In genomic region chr17:50795445-50796095, GRCm38 (mm10) we compare ENCODE assay signal across 8 mouse cellular contexts.
DNase-seq lines count a peak whose midpoint lies in the region; ATAC-seq lines count a peak whose summit lies in the region.

No protein-coding gene starts in this region.

- no peaks in the 10 kb centered on the region for H3K36me3 ChIP-seq in forebrain, embryonic 12.5 days (replicated peaks)
- H3K36me3 ChIP-seq in lung, embryonic 16.5 days (ENCODE audit: control insufficient read depth, insufficient read depth, low read length), result no peaks in the 10 kb centered on the region

- H3K27ac ChIP-seq in forebrain, embryonic 12.5 days, result no peak overlapping the region
- H3K27ac ChIP-seq in lung, embryonic 16.5 days (ENCODE audit: low read length), result no peak overlapping the region

- no peaks in the 10 kb centered on the region for H3K4me1 ChIP-seq in forebrain, embryonic 12.5 days
- H3K4me1 ChIP-seq in lung, embryonic 16.5 days (replicated peaks; ENCODE audit: control insufficient read depth, insufficient read depth, low read length), result no peaks in the 10 kb centered on the region

- no peaks in the 10 kb centered on the region for H3K9me3 ChIP-seq in forebrain, embryonic 12.5 days
- H3K9me3 ChIP-seq in lung, embryonic 16.5 days (ENCODE audit: control insufficient read depth, low read length), result no peaks in the 10 kb centered on the region

- H3K4me3 ChIP-seq in forebrain, embryonic 12.5 days (replicated peaks), result no peak overlapping the region
- no peak overlapping the region for H3K4me3 ChIP-seq in lung, embryonic 16.5 days (ENCODE audit: low read length)

- no peak overlapping the region for H3K9ac ChIP-seq in forebrain, embryonic 12.5 days
- no peak overlapping the region for H3K9ac ChIP-seq in lung, embryonic 16.5 days (ENCODE audit: low read length)

- H3K4me2 ChIP-seq in forebrain, embryonic 12.5 days, result no peak overlapping the region
- H3K4me2 ChIP-seq in lung, embryonic 16.5 days (ENCODE audit: low read depth, low read length), result no peak overlapping the region

- WGBS in forebrain, embryonic 12.5 days, result 76% methylated on average over 6 of the region's 6 CpGs
- WGBS in large intestine, adult 2 months, result 65% methylated on average over 6 of the region's 6 CpGs
- WGBS in lung, embryonic 16.5 days, result 64% methylated on average over 6 of the region's 6 CpGs

- peak; percentile 90 for ATAC-seq in forebrain, embryonic 12.5 days (ENCODE audit: low FRiP score)
- peak; percentile 76 to 92 for ATAC-seq in hematopoietic stem cell, adult 5-6 weeks (replicated peaks in 1 of 2; ENCODE audit: insufficient read depth in 1 of 2, low FRiP score in 2 of 2, low TSS enrichment in 1 of 2, low read depth in 1 of 2, poor library complexity in 2 of 2, severe bottlenecking in 2 of 2)
- ATAC-seq in lung, embryonic 16.5 days (ENCODE audit: low read depth), result peak; percentile 76

- DNase-seq in MEL-GATA-1-ER (ENCODE audit: extremely low read depth, low read depth), result peak; percentile 47
- DNase-seq in c-Kit-positive CD71-positive TER-119-negative erythroid progenitor cells, embryonic 14.5 days (ENCODE audit: low read depth), result peak; percentile 42
- DNase-seq in large intestine, adult 2 months (ENCODE audit: low read depth, low spot score), result peak; percentile 67
- DNase-seq in retina, embryonic 14.5 days (ENCODE audit: low spot score), result peak; percentile 89
- peak; percentile 28 to 35 for DNase-seq in thymus, postnatal 36 days

- no peaks in the 10 kb centered on the region for H3K27me3 ChIP-seq in forebrain, embryonic 12.5 days
- no peaks in the 10 kb centered on the region for H3K27me3 ChIP-seq in lung, embryonic 16.5 days (ENCODE audit: control insufficient read depth, insufficient read depth, low read depth, low read length)

Comparison
In these comparisons a context has a peak if more than half of its experiments do, and no peak if none do; other contexts are left out.
1. DNase-seq: peak in every context shown above with its lines; median percentile 89 in retina, embryonic 14.5 days; 67 in large intestine, adult 2 months; 47 in MEL-GATA-1-ER; 42 in c-Kit-positive CD71-positive TER-119-negative erythroid progenitor cells, embryonic 14.5 days; 32 in thymus, postnatal 36 days.